Mouse (Mus musculus): ENCODE data around the gene Slc31a1. TPM values are rescaled to one million over a fixed set of nuclear protein-coding genes. Genes with fewer than 3 reads are reported as not detected.

The Slc31a1 gene
- polyA plus RNA-seq, 1 experiment from 2014 or later: 63.7 TPM

DNA sequence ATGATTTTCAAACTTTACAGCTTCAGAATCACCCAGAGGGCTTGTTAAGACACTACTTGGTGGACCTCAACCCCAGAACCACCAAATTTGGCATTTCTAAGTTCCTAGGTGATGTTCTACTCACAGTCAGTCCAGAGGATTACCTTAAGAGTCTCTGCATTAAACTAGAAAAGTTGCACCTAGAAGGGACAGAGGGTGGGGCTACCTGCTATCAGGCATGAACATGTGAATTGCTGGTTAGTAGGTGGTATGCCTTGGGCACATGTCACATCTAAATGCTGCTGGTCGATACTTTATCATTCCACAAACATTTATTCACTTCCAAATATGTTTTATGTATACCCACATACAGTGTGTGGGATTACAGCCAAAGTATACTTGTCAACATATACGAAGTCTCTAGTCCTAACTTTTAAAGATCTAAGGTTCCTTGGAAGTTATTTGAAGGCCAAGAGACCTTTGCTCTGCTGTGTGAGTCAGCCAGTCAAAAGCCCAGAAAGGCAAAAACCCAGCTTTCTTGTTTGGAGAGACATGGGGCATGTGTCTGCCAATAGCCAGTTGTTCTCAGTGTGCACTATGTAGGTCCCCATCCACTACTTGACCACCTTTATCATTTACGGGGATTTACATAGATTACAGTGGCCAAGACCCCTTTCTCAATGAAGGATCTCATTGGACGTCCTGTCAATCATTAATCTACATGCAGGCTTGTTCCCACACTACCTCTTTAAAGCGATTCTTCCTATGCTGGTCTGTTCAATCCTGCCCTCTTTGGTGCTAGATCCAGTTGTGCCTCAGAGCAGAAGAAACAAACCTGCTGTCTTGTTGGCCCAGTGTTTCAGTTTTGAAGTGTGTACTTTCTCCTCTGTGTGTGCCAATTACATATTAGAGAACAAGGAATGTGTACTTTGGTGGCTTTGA is 29.3 kb downstream of the Slc31a1 start:
- Histone ChIP-seq H3K27ac (ENCODE audit: low read length) (no peak overlapping the region), H3K4me3 (ENCODE audit: low read depth, low read length) (no peak overlapping the region), H3K9ac (ENCODE audit: low read depth, low read length) (no peak overlapping the region), H3K36me3 (ENCODE audit: control insufficient read depth, insufficient read depth) (peaks cover 14% of the 10 kb centered on the region), H3K4me1 (ENCODE audit: control insufficient read depth, low read depth, low read length) (peaks cover under 1% of the 10 kb centered on the region), H3K4me2 (ENCODE audit: low read depth, low read length) (no peak overlapping the region), H3K9me3 (replicated peaks; ENCODE audit: control insufficient read depth, low read length) (no peaks in the 10 kb centered on the region), H3K27me3 (ENCODE audit: control insufficient read depth, insufficient read depth, low read depth, low read length) (no peaks in the 10 kb centered on the region)
- 0 out of 2 replicates have a peak, but pooled peaks have one; percentile 7 for ATAC-seq (ENCODE audit: low read depth)
- 54% methylated on average over 5 of the region's 5 CpGs for WGBS (ENCODE audit: insufficient replicate concordance)

DNA sequence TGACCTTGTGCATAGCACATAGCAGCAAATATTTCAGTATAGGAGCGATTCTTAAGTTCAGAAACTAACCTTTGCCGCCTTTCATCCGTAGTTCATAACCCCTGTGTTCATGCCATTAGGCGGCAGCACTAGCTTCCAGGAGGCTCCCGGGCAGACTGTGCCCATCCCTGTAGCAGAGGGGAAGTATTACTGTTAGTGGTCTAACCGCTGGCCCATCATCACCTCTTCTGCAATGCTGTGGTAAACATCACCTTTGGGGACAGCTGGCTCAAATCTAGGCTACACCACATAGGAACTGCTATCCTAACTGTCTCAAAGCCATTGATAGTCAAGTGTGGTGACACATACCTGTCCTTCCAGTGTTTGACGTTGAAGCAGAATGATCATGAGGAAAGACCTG is 31.4 kb downstream of the Slc31a1 start:
- Histone ChIP-seq H3K4me1 (ENCODE audit: control insufficient read depth, low read depth, low read length) (no peaks in the 10 kb centered on the region; the same call in none of the 2 replicates), H3K27me3 (ENCODE audit: control insufficient read depth, insufficient read depth, low read depth, low read length) (no peaks in the 10 kb centered on the region), H3K36me3 (ENCODE audit: control insufficient read depth, insufficient read depth) (peaks cover 13% of the 10 kb centered on the region), H3K27ac (ENCODE audit: low read length) (no peak overlapping the region), H3K9ac (ENCODE audit: low read depth, low read length) (no peak overlapping the region), H3K4me3 (ENCODE audit: low read depth, low read length) (no peak overlapping the region), H3K9me3 (replicated peaks; ENCODE audit: control insufficient read depth, low read length) (no peaks in the 10 kb centered on the region), H3K4me2 (ENCODE audit: low read depth, low read length) (no peak overlapping the region)
- no peak for ATAC-seq (ENCODE audit: low read depth)
- WGBS (ENCODE audit: insufficient replicate concordance): 79% methylated on average over 7 of the region's 7 CpGs

DNA sequence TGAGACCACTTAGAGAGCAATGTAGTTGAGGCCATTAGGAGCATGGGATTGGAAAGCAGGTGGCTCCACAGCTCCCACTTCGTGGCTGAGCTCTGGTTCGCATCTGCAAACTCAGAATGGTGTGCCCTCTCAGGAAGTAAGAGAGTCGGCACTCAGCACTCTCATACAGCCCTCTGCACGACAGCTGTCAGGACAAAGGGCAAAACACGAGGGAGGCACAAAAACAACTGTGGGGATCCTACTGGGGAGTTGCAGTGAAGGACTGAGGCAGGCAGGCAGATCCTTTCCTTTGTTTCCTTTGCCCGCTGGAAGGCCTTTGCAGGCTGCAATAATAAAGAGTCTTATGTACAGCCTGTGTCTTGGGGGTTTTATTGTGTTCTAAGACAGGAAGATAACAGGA is 32.9 kb downstream of the Slc31a1 start:
- H3K36me3 ChIP-seq (ENCODE audit: control insufficient read depth, insufficient read depth): peaks cover 13% of the 10 kb centered on the region
- H3K4me3 ChIP-seq (ENCODE audit: low read depth, low read length): no peak overlapping the region
- no peaks in the 10 kb centered on the region; the same call in none of the 2 replicates for H3K4me1 ChIP-seq (ENCODE audit: control insufficient read depth, low read depth, low read length)
- H3K9ac ChIP-seq (ENCODE audit: low read depth, low read length): no peak overlapping the region
- H3K27me3 ChIP-seq (ENCODE audit: control insufficient read depth, insufficient read depth, low read depth, low read length): no peaks in the 10 kb centered on the region
- no peak overlapping the region for H3K27ac ChIP-seq (ENCODE audit: low read length)
- ATAC-seq (ENCODE audit: low read depth): no peak
- no peaks in the 10 kb centered on the region for H3K9me3 ChIP-seq (replicated peaks; ENCODE audit: control insufficient read depth, low read length)
- no peak overlapping the region for H3K4me2 ChIP-seq (ENCODE audit: low read depth, low read length)
- WGBS (ENCODE audit: insufficient replicate concordance): 66% methylated on average over 6 of the region's 6 CpGs

DNA sequence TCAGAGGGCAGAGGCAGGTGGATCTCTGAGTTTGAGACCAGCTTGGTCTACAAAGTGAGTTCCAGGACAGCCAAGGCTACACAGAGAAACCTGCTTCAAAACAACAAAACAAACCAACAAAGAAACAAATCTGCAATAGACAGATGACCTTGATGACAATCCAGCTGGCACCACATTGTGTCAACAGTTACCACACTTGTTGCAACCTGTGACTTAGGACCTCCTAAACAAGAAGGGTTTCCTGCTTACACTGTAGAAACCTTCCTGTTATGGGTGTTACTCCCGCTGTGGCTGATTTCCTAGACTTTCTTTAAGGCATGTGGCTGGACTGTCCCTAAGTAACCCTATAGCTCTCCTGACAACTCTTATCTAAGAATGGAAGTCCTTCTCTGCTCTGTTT is 35.3 kb downstream of the Slc31a1 start:
- no peaks in the 10 kb centered on the region for H3K9me3 ChIP-seq (replicated peaks; ENCODE audit: control insufficient read depth, low read length)
- no peaks in the 10 kb centered on the region for H3K27me3 ChIP-seq (ENCODE audit: control insufficient read depth, insufficient read depth, low read depth, low read length)
- H3K4me2 ChIP-seq (ENCODE audit: low read depth, low read length): no peak overlapping the region
- H3K4me1 ChIP-seq (ENCODE audit: control insufficient read depth, low read depth, low read length): no peaks in the 10 kb centered on the region
- no peak overlapping the region for H3K27ac ChIP-seq (ENCODE audit: low read length)
- H3K9ac ChIP-seq (ENCODE audit: low read depth, low read length): no peak overlapping the region
- WGBS (ENCODE audit: insufficient replicate concordance): 68% methylated on average over 1 of the region's 1 CpGs
- no peak for ATAC-seq (ENCODE audit: low read depth)
- peaks cover 24% of the 10 kb centered on the region for H3K36me3 ChIP-seq (ENCODE audit: control insufficient read depth, insufficient read depth)
- no peak overlapping the region for H3K4me3 ChIP-seq (ENCODE audit: low read depth, low read length)

DNA sequence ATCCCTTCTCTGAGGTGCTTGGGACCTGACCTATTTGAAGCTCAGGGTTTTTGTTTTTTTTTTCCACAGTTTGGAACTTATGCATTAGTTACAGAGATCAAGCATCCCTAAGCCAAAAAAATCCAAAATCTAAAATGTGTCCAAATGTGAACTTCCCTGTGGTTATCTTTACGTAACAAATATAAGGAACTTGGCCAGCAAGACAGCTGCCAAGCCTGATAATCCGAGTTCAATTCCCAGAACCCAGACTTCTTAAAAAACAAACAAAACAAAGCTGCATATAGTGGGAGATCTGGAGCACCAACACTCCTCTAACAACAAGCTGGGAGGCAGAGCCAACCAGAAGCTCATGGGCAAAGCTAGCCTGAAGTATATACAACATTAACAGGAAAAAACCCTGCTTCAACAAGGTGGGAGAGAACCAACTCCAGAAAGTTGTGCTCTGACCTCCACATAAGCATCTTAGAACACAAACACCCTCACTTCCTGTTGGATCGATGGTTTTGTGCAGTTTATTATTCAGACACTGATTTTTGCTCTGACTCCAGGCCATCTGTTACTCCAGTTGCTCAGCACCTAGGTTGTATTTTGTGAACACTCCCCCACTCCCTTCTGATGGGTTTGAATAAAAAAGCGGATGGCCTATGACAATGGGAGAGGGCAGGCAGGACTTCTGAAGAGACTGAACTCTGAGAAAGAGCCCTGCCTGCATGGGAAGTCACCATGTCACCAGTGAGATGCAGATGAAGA is 37.3 kb downstream of the Slc31a1 start:
- H3K27ac ChIP-seq (ENCODE audit: low read length): no peak overlapping the region
- no peaks in the 10 kb centered on the region for H3K4me1 ChIP-seq (ENCODE audit: control insufficient read depth, low read depth, low read length)
- no peak for ATAC-seq (ENCODE audit: low read depth)
- no peak overlapping the region for H3K4me3 ChIP-seq (ENCODE audit: low read depth, low read length)
- no peaks in the 10 kb centered on the region for H3K9me3 ChIP-seq (replicated peaks; ENCODE audit: control insufficient read depth, low read length)
- no peak overlapping the region for H3K4me2 ChIP-seq (ENCODE audit: low read depth, low read length)
- WGBS (ENCODE audit: insufficient replicate concordance): 60% methylated on average over 4 of the region's 4 CpGs
- no peak overlapping the region for H3K9ac ChIP-seq (ENCODE audit: low read depth, low read length)
- peaks cover 35% of the 10 kb centered on the region for H3K36me3 ChIP-seq (ENCODE audit: control insufficient read depth, insufficient read depth)
- no peaks in the 10 kb centered on the region for H3K27me3 ChIP-seq (ENCODE audit: control insufficient read depth, insufficient read depth, low read depth, low read length)

DNA sequence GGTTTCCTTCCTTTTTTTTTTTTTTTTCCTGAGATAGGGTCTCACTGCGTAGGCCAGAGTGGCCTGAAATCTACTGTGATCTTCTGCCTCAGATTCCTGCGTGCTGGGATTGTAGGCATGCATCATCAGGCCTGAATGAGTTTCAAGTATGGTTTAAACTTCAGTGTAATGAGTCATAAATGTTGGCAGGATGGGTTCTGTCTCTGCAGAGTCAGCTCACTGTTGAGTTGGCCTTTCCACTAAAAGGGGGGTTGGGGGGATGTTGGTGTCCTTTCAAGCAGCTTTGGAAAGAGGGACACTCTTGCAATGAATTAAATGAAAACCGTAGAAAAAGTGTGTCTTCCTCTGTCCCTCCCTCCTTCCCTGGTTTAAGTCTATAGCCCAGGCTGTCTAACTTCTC is 38.4 kb downstream of the Slc31a1 start:
- Histone ChIP-seq H3K9ac (ENCODE audit: low read depth, low read length) (no peak overlapping the region), H3K4me2 (ENCODE audit: low read depth, low read length) (no peak overlapping the region), H3K4me3 (ENCODE audit: low read depth, low read length) (no peak overlapping the region), H3K4me1 (ENCODE audit: control insufficient read depth, low read depth, low read length) (no peaks in the 10 kb centered on the region), H3K27ac (ENCODE audit: low read length) (no peak overlapping the region), H3K9me3 (replicated peaks; ENCODE audit: control insufficient read depth, low read length) (no peaks in the 10 kb centered on the region), H3K27me3 (ENCODE audit: control insufficient read depth, insufficient read depth, low read depth, low read length) (no peaks in the 10 kb centered on the region), H3K36me3 (ENCODE audit: control insufficient read depth, insufficient read depth) (peaks cover 32% of the 10 kb centered on the region)
- no peak for ATAC-seq (ENCODE audit: low read depth)
- 78% methylated on average over 3 of the region's 3 CpGs for WGBS (ENCODE audit: insufficient replicate concordance)

DNA sequence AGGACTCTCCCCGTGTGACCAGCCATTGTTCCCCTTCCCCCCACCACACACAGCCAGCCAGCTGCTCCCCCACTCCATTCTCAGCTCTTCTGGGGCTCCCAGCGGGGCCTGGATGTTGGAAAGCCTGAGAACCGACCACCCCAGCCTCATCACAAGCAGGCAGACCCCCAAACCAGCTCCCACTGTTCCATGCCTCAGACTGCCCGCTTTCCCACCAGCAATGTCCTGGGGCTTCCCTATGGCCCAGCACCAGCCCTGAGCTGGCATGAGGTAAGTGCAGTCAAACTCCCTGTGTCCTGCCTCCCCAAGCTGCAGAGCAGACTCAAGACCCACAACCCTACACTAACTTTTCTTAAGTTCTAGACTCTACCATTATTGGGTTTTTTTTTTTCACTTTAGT is 45.6 kb downstream of the Slc31a1 start:
- Histone ChIP-seq H3K36me3 (ENCODE audit: control insufficient read depth, insufficient read depth) (peaks cover 14% of the 10 kb centered on the region; the same call in 1 of the 2 replicates), H3K9ac (ENCODE audit: low read depth, low read length) (no peak overlapping the region), H3K4me1 (ENCODE audit: control insufficient read depth, low read depth, low read length) (peaks cover 21% of the 10 kb centered on the region), H3K9me3 (replicated peaks; ENCODE audit: control insufficient read depth, low read length) (no peaks in the 10 kb centered on the region), H3K27me3 (ENCODE audit: control insufficient read depth, insufficient read depth, low read depth, low read length) (no peaks in the 10 kb centered on the region), H3K4me2 (ENCODE audit: low read depth, low read length) (no peak overlapping the region), H3K27ac (ENCODE audit: low read length) (no peak overlapping the region), H3K4me3 (ENCODE audit: low read depth, low read length) (no peak overlapping the region)
- ATAC-seq (ENCODE audit: low read depth): no peak
- WGBS (ENCODE audit: insufficient replicate concordance): 66% methylated on average over 4 of the region's 4 CpGs

DNA sequence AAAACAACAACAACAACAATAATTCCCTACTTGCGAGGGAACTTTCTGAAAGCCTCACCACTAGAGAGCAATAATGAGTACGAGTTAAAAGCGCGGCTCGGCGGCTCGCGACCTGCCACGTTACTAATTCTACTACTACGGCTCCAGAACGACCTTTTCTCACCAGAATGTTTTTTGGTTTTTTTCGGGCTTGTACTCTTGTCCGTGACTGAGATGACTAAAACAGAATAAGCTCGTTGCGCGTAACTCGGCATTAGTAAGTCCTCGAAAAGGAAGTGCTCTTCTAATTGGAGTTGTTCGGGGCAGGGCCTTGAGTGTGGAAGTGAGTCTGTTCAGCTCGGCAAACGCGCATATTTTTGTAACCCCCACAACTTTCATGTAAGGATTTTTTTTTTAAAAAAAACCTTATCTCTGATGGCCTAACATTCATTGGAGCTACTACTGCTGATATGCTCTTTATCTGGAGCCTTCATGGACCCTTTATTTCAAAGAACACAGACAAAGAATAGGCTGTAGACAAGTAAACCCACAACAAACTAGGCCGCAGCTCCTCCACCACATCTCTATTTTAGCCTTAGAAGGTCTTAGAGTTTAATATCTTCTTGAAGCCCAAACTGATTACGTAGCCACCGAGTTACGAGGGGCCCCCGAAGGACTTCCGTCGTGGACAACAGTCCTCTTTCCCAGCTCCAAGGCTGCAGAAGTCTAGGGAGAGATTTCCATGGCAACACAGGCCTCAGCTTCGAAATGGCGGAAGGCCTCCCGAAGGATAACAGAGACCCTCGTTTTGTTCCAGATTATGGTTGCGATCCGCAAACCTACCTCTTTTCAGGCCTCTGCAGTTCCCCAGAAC is 47.4 kb downstream of the Slc31a1 start:
- Histone ChIP-seq H3K9me3 (replicated peaks; ENCODE audit: control insufficient read depth, low read length) (no peaks in the 10 kb centered on the region), H3K4me2 (ENCODE audit: low read depth, low read length) (peak overlapping the region; percentile 55), H3K27ac (ENCODE audit: low read length) (peak overlapping the region; percentile 91), H3K36me3 (ENCODE audit: control insufficient read depth, insufficient read depth) (peaks cover 10% of the 10 kb centered on the region; the same call in 1 of the 2 replicates), H3K9ac (ENCODE audit: low read depth, low read length) (peak overlapping the region; percentile 73), H3K4me3 (ENCODE audit: low read depth, low read length) (peak overlapping the region; percentile 81), H3K4me1 (ENCODE audit: control insufficient read depth, low read depth, low read length) (peaks cover 21% of the 10 kb centered on the region), H3K27me3 (ENCODE audit: control insufficient read depth, insufficient read depth, low read depth, low read length) (no peaks in the 10 kb centered on the region)
- ATAC-seq (ENCODE audit: low read depth): peak; percentile 20
- under 1% methylated on average over 35 of the region's 35 CpGs for WGBS (ENCODE audit: insufficient replicate concordance)
